8 mouse cellular contexts compared by ENCODE assay signal in the genomic region with DNA sequence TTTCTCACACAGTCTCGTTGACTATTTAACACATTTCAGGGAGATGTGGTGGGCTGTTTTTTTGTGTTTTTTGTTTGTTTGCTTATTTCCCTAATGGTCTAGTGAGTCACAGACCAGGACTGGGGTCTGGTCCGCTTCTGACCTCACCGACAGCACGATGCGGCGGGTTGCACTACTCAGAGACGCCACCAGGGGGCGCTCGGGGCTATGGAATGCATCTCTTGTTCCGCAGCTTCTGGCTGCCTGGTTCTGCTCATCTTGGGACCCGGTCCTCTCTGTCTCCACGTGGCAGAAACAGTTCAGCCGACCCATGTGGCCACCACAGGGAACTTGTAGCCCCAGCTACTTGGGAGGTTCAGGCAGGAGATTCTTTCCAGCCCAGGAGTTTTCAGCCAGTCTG. TPM values are rescaled to one million over a fixed set of nuclear protein-coding genes. Genes with fewer than 3 reads are reported as not detected.
A peak's percentile ranks its signal among the peaks of the same experiment; 100 is the strongest.
DNase-seq lines count a peak whose midpoint lies in the region; ATAC-seq and TF ChIP-seq lines count a peak whose summit lies in the region.

No protein-coding gene starts in this region.

- peak; percentile 94 for TF ChIP-seq CTCF in kidney, adult 2 months (conservative IDR thresholded peaks at IDR 0.05; ENCODE audit: insufficient read depth, insufficient read length, low read depth, low read length)

- H3K36me3 ChIP-seq in kidney, adult 2 months (ENCODE audit: control insufficient read depth, insufficient read depth, low read length): no peaks in the 10 kb centered on the region
- no peaks in the 10 kb centered on the region for H3K36me3 ChIP-seq in limb, embryonic 14.5 days (ENCODE audit: control insufficient read depth, insufficient read depth, low read length)
- H3K36me3 ChIP-seq in neural tube, embryonic 11.5 days (ENCODE audit: control insufficient read depth, insufficient read depth, low read length): no peaks in the 10 kb centered on the region

- no peak for TF ChIP-seq POLR2A in kidney, adult 2 months (IDR thresholded peaks at IDR 0.05; ENCODE audit: low read depth, low read length)
- no peak for TF ChIP-seq POLR2A in limb, embryonic 14.5 days (IDR thresholded peaks at IDR 0.05; ENCODE audit: borderline replicate concordance, extremely low read depth, insufficient read depth, insufficient read length)

- DNase-seq in B cell, adult 2 months: peak; percentile 89 to 90
- peak; percentile 89 to 90 for DNase-seq in adrenal gland, adult 18-20 months (ENCODE audit: low spot score in 2 of 2)
- peak; percentile 87 for DNase-seq in embryo, embryonic 10.5 days (ENCODE audit: low spot score)
- peak; percentile 79 for DNase-seq in kidney, adult 2 months
- peak; percentile 76 for DNase-seq in limb, embryonic 14.5 days (ENCODE audit: low spot score)
- peak; percentile 89 for DNase-seq in neural tube, embryonic 11.5 days (ENCODE audit: low spot score)
- DNase-seq in testis, postnatal 14 days (ENCODE audit: low spot score): peak; percentile 75

- H3K4me2 ChIP-seq in limb, embryonic 14.5 days (replicated peaks; ENCODE audit: low read depth, low read length, severe bottlenecking): no peak overlapping the region
- no peak overlapping the region for H3K4me2 ChIP-seq in neural tube, embryonic 11.5 days (ENCODE audit: low read depth)

- H3K9ac ChIP-seq in limb, embryonic 14.5 days (ENCODE audit: low read depth, low read length, severe bottlenecking): no peak overlapping the region
- H3K9ac ChIP-seq in neural tube, embryonic 11.5 days (ENCODE audit: low read length): no peak overlapping the region; the same call in 1 of the 2 replicates

- H3K4me1 ChIP-seq in kidney, adult 2 months (ENCODE audit: control insufficient read depth, insufficient read depth, low read length): peaks cover 6% of the 10 kb centered on the region; the same call in 1 of the 2 replicates
- peaks cover 4% of the 10 kb centered on the region for H3K4me1 ChIP-seq in limb, embryonic 14.5 days (ENCODE audit: control insufficient read depth, insufficient read depth, low read length)
- no peaks in the 10 kb centered on the region; the same call in 1 of the 2 replicates for H3K4me1 ChIP-seq in neural tube, embryonic 11.5 days (ENCODE audit: control insufficient read depth, insufficient read depth, low read length)

- no peaks in the 10 kb centered on the region for H3K9me3 ChIP-seq in limb, embryonic 14.5 days (ENCODE audit: control insufficient read depth, low read length)
- H3K9me3 ChIP-seq in neural tube, embryonic 11.5 days (ENCODE audit: control insufficient read depth, low read length): no peaks in the 10 kb centered on the region

- no peak overlapping the region for H3K4me3 ChIP-seq in kidney, adult 2 months (ENCODE audit: insufficient read depth, low read depth, low read length)
- no peak overlapping the region for H3K4me3 ChIP-seq in limb, embryonic 14.5 days (replicated peaks; ENCODE audit: low read length)
- H3K4me3 ChIP-seq in neural tube, embryonic 11.5 days (ENCODE audit: low read depth, low read length): no peak overlapping the region

- no peaks in the 10 kb centered on the region for H3K27me3 ChIP-seq in kidney, adult 2 months (replicated peaks; ENCODE audit: control insufficient read depth, insufficient read depth, low read length)
- no peaks in the 10 kb centered on the region for H3K27me3 ChIP-seq in limb, embryonic 14.5 days (ENCODE audit: control insufficient read depth, insufficient read depth, low read length)
- H3K27me3 ChIP-seq in neural tube, embryonic 11.5 days (ENCODE audit: control insufficient read depth, insufficient read depth, low read length): no peaks in the 10 kb centered on the region

- H3K27ac ChIP-seq in kidney, adult 2 months (ENCODE audit: insufficient read depth, low read depth, low read length): no peak overlapping the region
- H3K27ac ChIP-seq in limb, embryonic 14.5 days (replicated peaks; ENCODE audit: low read depth, low read length): no peak overlapping the region
- H3K27ac ChIP-seq in neural tube, embryonic 11.5 days (ENCODE audit: low read depth, low read length): no peak overlapping the region

- ATAC-seq in granulocyte monocyte progenitor cell, adult 5-6 weeks (replicated peaks; ENCODE audit: poor library complexity, severe bottlenecking): peak; percentile 71
- ATAC-seq in limb, embryonic 14.5 days (ENCODE audit: low FRiP score, low read depth): peak; percentile 48
- no peak for ATAC-seq in neural tube, embryonic 11.5 days (ENCODE audit: insufficient read depth, low FRiP score, low TSS enrichment)

- under 1% methylated on average over 13 of the region's 13 CpGs for WGBS in kidney, adult 2 months
- 1% methylated on average over 13 of the region's 13 CpGs for WGBS in limb, embryonic 14.5 days
- 1% methylated on average over 13 of the region's 13 CpGs for WGBS in neural tube, embryonic 11.5 days

RNA-seq across cellular contexts. Expression of gene Sec14l1, which starts 42.8 kb away (rescaled TPM):
- total RNA-seq in adrenal gland, adult 18-20 months (2021): 100 to 1,000 TPM; 106 to 159 TPM
- 10.8 and 13.3 TPM in 2 replicates for total RNA-seq in granulocyte monocyte progenitor cell, adult 5-6 weeks (2014; fragmentation: Nextera tagmentation)
- 9.8 and 12.8 TPM in 2 replicates for total RNA-seq in granulocyte monocyte progenitor cell, adult 5-6 weeks (2017)
- polyA plus RNA-seq in kidney, adult 2 months (2012; rRNA removed): 49.1 and 52.2 TPM in 2 replicates
- polyA plus RNA-seq in limb, embryonic 14.5 days (2012; rRNA removed): 72.5 and 85.2 TPM in 2 replicates
- 38.7 and 40.3 TPM in 2 replicates for polyA plus RNA-seq in limb, embryonic 14.5 days (2014; fragmentation: Nextera tagmentation; extraction: Ambion mirVana)
- polyA plus RNA-seq in neural tube, embryonic 11.5 days (2014; fragmentation: Nextera tagmentation; extraction: Ambion mirVana): 41.5 and 44.2 TPM in 2 replicates
